Mouse (Mus musculus) gastrocnemius, adult 18-20 months (tissue): ENCODE data around the gene Kcnmb1. TPM values are rescaled to one million over a fixed set of nuclear protein-coding genes. Genes with fewer than 3 reads are reported as not detected.

Experiments
- DNase-seq: peaks from one replicate; pipeline ENCODE4 v3.0.0; 2021; ENCODE audit warnings: low spot score
- long read RNA-seq, 2 experiments: library from polyadenylated mRNA; stranded (forward); transcript quantifications; one replicate each; pipeline ENCODE4 v2.0.0; 2021
- total RNA-seq, 2 experiments: library from RNA; stranded (reverse); gene quantifications; 2 replicates each; pipeline ENCODE4 v1.2.3; 2021

Kcnmb1 gene
- under 1 TPM; 0.26 to 0.27 TPM for total RNA-seq
- long read RNA-seq, experiment 1, result 0 reads
- long read RNA-seq, experiment 2, result 0 reads

- no peak for DNase-seq
These were observed at the start of gene Kcnmb1 for GRCm38 (mm10) chr11:33962688-33963407. Gene Kcnmb1 (plus strand): TSS chr11:33963013.

GRCm38 (mm10) chr11:33913061-33913460, 49.8 kb upstream of the Kcnmb1 start:
- no peak for DNase-seq

- no peak for DNase-seq
These were observed 48.6 kb upstream of the Kcnmb1 start for GRCm38 (mm10) chr11:33914216-33914615.

GRCm38 (mm10) chr11:33917574-33917973, 45.2 kb upstream of the Kcnmb1 start:
- peak; percentile 65 for DNase-seq

GRCm38 (mm10) chr11:33918424-33918823, 44.4 kb upstream of the Kcnmb1 start:
- no peak for DNase-seq

GRCm38 (mm10) chr11:33919826-33920225, 43.0 kb upstream of the Kcnmb1 start:
- DNase-seq, result no peak

GRCm38 (mm10) chr11:33921451-33921850, 41.4 kb upstream of the Kcnmb1 start:
- no peak for DNase-seq

GRCm38 (mm10) chr11:33923031-33923430, 39.8 kb upstream of the Kcnmb1 start:
- DNase-seq, result no peak

GRCm38 (mm10) chr11:33925778-33926177, 37.0 kb upstream of the Kcnmb1 start:
- no peak for DNase-seq

- DNase-seq, result no peak
These were observed 36.3 kb upstream of the Kcnmb1 start for GRCm38 (mm10) chr11:33926551-33926950.

- no peak for DNase-seq
These were observed 35.5 kb upstream of the Kcnmb1 start for GRCm38 (mm10) chr11:33927321-33927720.

- DNase-seq, result no peak
These were observed 35.0 kb upstream of the Kcnmb1 start for GRCm38 (mm10) chr11:33927836-33928235.

- peak; percentile 12 for DNase-seq
These were observed 34.2 kb upstream of the Kcnmb1 start for GRCm38 (mm10) chr11:33928658-33929057.

- no peak for DNase-seq
These were observed 33.4 kb upstream of the Kcnmb1 start for GRCm38 (mm10) chr11:33929412-33929811.

GRCm38 (mm10) chr11:33931836-33932385, 30.9 kb upstream of the Kcnmb1 start:
- DNase-seq, result peak; percentile 25

- DNase-seq, result no peak
These were observed 30.3 kb upstream of the Kcnmb1 start for GRCm38 (mm10) chr11:33932386-33933111.

GRCm38 (mm10) chr11:33934286-33934685, 28.5 kb upstream of the Kcnmb1 start:
- DNase-seq, result no peak

GRCm38 (mm10) chr11:33937641-33938040, 25.2 kb upstream of the Kcnmb1 start:
- DNase-seq, result no peak

- no peak for DNase-seq
These were observed 24.1 kb upstream of the Kcnmb1 start for GRCm38 (mm10) chr11:33938561-33939274.

GRCm38 (mm10) chr11:33939456-33940113, 23.2 kb upstream of the Kcnmb1 start:
- DNase-seq, result no peak

- DNase-seq, result no peak
These were observed 19.2 kb upstream of the Kcnmb1 start for GRCm38 (mm10) chr11:33943565-33943964.
